Mouse (Mus musculus) retina, adult 2 months (tissue): ENCODE results near the gene Gm2974.
"Not testable (repeated sequence)": the region's sequence is repeated elsewhere in the genome, so short reads cannot be mapped to it uniquely, and the experiment has no call there.

Source experiments
- DNase-seq: peaks from one replicate; pipeline ENCODE4 v3.0.0-alpha.2; 2012; ENCODE audit warnings: low read depth, low spot score

The Gm2974 gene

GRCm38 (mm10) chr14:4182491-4183210 lies at the start of gene Gm2974:
Gene Gm2974 (plus strand): TSS chr14:4182576.
- not testable (repeated sequence) for DNase-seq

GRCm38 (mm10) chr14:4141646-4142045 lies 40.7 kb upstream of the Gm2974 start:
- not testable (repeated sequence) for DNase-seq

- not testable (repeated sequence) for DNase-seq
These were observed 17.6 kb upstream of the Gm2974 start, which contains the start of gene Gm3127 for GRCm38 (mm10) chr14:4164730-4165129. Gene Gm3127 (plus strand): TSS chr14:4165030.

- not testable (repeated sequence) for DNase-seq
These were observed 346 bp upstream of the Gm2974 start for GRCm38 (mm10) chr14:4182030-4182429.

- not testable (repeated sequence) for DNase-seq
These were observed 999 bp downstream of the Gm2974 start for GRCm38 (mm10) chr14:4183375-4183774.

GRCm38 (mm10) chr14:4249331-4249730 lies 67.0 kb downstream of the Gm2974 start, which contains the start of gene Gm3138:
Gene Gm3138 (plus strand): TSS chr14:4249631.
- DNase-seq: not testable (repeated sequence)
